Mouse (Mus musculus) layer of hippocampus, postnatal 10 days (tissue): ENCODE measurements around the gene Slc16a10. TPM values are rescaled to one million over a fixed set of nuclear protein-coding genes. Genes with fewer than 3 reads are reported as not detected.
"Not testable (repeated sequence)": the region's sequence is repeated elsewhere in the genome, so short reads cannot be mapped to it uniquely, and the experiment has no call there.

Source experiments
- DNase-seq, 2 experiments: peaks; one replicate each; pipeline ENCODE4 v3.0.0; 2021; ENCODE audit warnings: low spot score in 2 of 2
- total RNA-seq, 2 experiments: library from RNA; stranded (reverse); gene quantifications; 2 replicates each; pipeline ENCODE4 v1.2.3; 2021

Slc16a10 gene
- total RNA-seq, 2 experiments from 2014 or later, result 2.1 to 2.2 TPM

DNA sequence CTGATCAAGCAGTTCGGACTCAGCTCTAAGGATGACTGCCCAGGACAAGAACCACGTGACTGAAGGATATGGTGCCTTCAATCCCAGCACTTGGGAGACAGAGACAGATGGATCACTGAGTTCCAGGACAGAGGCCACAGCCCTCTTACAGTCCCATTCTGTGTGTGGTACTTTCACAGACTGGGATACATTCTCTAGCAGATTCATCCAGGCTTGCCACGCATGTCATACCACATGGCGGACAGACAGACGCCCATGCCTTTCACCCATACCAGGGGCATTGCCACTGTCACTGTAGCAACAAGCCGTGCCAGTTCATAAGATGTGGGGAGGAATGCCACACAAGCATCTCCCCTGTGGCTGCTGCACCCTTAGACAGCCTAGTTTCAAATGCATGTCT, 111.3 kb downstream of the Slc16a10 start:
- DNase-seq, result no peak

DNA sequence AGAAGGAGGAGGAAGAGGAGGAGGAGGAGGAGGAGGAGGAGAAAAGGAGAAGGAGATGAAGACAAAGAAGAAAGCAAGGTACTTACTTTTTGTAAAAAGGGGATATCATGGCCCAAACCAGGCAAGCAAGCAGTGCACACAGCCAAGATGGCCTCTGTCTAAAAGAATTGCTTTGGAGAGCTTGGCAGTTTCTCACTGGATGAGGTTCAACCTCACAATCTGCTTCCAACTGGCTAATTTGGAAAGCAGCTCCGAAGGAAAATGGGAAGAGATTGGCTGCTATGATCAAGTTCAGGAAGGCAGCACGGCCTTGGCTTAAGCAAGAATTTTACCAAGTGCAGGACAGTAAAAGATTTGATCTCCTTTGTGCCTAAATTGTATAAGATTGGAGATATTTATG, 112.4 kb downstream of the Slc16a10 start:
- no peak for DNase-seq

DNA sequence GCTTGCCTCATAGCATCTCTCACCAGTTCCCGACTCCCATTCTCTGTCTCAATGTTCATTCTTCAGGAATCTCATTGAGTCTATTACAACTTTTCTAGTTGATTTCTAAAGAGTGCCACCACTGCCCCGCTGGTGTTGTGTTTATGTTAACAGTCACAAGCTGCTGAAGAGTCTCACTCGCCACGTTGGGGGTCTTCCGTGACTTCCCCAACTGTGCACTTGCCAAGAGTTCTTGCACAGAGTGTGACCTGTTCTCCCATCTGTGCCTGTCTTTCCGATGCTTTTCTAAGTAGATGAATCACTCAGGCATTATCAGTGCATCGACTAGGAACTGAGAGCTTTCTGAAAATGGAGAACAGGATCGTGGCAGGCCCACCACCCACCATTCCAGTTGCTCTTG, 114.0 kb downstream of the Slc16a10 start:
- no peak for DNase-seq

DNA sequence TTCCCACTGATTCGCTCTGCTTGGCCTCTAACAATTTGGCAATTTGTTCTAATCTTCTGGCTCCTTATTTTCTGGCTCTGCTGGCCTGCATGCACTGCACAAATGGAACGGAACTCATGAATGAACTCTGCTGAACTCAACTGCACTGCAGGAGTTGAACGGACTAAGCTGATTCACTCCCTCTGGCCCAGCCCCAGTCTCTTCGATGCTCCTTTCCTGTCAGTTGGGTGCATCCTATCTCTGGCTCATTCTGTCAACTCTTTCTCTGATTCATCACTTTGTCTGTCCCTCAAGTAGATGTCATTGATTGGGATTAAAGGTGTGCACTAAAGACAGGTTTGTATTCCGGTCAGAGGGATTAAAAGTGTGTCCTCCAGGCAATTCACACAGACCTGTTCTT, 115.5 kb downstream of the Slc16a10 start:
- no peak for DNase-seq

DNA sequence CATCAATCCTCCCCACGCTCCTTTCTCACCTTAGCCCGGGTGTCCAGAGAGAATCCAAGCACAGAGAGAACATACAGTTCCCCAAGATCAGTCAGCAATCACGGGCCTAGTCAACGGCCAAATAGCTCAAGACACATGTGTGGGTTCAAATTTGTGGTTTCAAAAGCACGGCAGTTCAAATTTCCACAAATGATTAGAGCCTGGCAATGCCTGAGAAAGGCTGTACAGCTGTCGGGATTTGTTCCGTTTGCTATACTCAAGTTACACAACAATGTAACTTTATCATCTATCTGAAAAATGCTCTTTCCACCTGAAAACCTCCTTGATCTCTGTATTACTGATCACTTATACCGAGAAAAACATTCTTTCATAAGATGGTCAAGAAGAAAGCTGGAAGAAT, 116.5 kb downstream of the Slc16a10 start:
- DNase-seq, result no peak

DNA sequence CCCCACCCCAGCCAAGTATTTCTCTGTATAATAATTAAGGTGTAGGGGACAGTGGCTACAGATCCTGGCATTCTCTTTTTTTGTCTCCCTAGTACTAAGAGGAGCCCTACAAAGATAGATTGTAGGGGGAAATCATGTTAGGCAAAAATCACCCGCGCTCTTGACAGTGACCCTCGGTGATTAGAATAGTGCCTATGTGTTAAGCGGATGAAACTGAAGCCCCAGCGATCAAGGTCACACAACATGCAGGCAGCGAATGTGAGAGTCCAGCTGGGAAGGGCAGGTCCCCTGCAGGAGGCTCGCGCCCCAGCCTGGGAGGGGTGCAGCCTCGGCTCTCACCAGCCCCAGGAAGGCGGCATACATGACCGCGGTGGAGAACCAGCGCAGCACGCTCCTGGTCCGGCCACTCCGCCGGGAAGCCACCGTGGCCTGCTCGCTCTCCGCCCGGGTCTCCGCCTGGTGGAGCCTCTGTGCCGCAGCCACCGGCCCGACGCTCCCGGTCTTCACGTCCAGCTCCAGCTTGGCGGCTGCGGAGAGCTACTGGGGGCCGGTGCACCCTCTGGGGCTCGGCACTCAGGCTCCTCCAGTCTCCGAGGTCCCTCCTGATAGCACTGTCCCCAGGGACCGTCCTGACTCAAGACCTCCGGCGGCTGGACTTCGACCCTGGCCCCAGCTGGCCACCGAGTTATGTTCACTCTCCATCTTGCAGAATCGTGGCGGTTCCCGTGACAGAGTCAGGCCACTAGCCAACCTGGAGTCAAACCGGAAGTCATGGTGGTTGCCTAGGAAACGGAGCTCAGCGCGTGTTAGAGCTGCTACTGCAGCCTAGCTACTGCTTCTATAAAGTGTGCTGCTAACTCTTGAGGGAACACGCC, 117.3 kb downstream of the Slc16a10 start, which contains the start of gene Mfsd4b1:
Gene Mfsd4b1 (minus strand): TSS at position 715 of the 875 bp plus-strand sequence.
- DNase-seq, result peak; percentile 86 to 87

DNA sequence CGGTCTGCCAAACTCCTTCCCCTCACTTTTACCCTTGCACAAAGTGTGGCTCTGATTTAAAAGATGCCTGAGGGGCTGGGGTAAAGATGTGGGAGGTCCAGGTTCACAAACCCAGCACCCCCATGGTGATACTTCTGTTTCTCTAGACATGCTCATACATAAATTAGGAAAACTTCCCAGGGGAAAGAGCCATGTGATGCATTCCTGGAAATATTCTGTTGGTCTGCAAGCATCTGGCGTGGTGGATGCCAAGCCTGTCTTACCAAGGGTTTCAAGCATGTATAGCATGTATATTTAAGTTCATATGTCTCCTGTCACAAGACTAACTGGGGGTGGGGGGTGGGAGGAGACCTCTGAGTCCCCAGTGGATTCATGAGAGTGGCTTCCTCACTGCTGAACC, 121.7 kb downstream of the Slc16a10 start:
- no peak for DNase-seq

DNA sequence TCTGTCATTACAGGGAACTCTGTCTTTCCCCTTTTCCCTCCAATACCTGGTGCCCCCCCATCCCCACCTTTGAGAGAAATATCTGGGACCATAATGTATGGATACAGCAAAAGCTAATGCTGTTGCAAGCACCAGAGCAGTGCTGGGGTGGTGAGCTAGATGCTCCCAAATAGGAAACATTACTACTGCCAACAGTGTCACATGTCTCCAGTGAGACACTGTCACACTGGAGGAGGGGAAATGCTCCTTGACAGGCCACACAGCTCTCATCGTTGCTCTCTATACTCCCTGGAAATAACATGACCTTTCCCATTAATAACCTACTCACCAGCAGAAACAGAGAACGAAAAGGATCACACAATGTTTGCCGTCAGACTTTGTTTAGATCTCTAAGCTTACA, 122.6 kb downstream of the Slc16a10 start:
- DNase-seq, result no peak

DNA sequence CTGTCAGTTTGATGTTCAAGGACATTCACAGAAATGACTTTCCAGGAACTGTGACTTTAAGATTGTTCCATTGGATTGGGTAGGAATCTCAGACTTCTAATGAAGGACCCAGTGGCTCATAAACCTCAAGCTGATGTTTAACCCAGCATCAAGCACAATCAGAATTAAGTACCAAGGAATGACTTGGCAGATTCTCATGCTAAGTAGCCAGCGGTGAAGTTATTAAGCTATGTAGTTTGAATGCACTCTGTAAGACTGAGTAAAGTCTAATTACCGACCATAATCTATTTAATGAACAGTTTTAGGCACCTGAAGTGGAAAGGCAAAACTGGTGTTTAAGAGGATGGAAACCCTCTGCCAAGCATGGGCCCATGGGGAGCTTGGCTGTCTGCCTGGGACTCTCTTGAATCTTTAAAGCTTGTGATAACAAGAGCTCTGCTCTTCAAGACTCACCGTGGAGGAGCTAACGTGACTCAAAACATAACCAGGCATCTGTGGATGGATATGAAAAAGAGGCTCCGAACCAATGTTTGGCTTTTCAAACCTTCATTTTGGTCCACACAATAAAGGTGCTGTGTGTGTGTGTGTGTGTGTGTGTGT, 123.7 kb downstream of the Slc16a10 start:
- no peak for DNase-seq

DNA sequence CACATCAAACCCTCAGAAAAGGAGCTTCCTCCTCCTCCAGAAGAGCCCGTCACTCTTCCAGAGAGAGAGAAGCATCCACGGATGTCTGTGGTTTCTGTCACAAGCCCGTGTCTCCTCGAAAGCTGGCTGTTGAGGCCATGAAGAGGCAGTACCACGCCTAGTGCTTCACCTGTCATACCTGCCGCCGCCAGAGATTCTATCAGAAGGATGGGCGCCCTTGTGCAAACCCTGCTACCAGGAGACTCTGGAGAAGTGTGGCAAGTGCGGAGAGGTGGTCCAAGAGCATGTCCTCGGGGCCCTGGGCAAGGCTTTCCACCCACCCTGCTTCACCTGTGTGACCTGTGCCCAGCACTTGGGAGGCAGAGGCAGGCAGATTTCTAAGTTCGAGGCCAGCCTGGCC, 132.5 kb downstream of the Slc16a10 start:
- no peak for DNase-seq

DNA sequence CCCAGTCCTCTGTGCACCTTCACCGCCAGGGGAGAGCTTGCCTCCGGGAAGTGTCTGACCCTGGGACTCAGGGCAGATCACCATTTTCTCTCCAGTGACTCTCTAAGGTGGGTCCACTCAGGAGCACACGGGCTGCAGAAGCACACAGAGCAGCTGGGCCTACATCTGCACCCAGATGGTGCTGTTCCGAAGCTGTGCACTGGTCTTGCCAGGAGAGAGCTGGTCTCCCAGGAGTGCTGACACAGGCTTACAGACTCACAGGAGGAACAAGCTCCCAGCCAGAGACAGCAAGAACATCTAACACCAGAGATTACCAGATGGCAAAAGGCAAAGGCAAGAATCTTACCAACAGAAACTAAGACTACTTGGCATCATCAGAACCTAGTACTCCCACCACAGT, 133.2 kb downstream of the Slc16a10 start:
- DNase-seq, result not testable (repeated sequence)

DNA sequence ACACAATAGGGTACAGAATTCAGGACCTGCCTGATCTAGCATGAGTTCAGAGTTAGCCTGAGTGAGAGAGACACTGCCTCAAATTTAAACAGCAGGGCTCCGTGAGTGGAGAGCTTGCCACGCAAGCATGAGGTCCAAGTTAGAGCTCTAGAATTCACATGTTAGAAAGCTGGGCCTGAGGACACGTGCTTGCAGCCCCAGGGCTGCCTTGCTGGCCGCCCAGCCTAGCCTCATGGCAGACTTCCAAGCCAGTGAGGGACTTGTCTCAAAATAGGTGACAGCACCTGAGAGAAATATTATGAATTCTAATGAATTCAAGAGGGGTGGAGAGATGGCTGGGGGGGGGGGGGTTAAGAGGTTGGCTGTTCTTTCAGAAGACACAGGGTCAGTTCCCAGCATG, 134.1 kb downstream of the Slc16a10 start:
- no peak for DNase-seq

DNA sequence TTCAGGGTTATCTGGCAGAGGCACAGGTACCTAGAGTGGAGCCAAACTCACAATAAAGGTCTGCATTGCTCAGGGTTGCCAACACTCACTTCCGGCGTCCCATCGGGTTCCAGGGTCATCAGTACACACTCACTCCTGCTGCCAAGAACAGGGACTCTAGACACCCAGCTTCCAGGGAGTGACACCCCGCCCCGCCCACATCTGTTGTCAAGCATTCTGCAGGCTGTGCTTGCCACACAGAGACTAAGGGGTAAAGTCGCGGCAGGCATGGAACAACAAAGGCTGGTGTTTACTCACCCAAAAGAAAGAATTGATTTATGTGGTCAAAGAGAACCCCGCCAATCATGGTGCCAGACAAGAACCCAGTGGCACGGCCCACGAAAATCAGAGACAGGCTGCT, 135.1 kb downstream of the Slc16a10 start:
- DNase-seq, result no peak

DNA sequence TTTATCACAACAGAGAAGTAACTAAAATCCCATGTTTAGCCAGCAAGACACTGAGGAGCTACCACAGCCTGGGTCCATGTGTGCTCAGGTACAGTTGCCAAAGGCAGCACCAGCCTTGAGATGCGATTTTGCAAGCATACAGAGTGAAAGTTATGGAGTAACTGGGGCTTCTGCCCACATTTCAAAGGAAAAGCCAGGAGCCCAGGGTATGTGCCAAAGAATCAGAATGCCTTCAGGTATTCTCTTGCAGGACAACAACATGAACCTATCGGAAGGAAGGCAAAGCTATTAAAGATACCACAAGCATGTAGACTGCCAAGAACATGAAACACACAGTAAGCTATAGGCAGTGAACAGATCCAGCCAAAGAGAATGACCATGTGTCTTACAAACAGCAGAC, 141.3 kb downstream of the Slc16a10 start:
- no peak for DNase-seq

DNA sequence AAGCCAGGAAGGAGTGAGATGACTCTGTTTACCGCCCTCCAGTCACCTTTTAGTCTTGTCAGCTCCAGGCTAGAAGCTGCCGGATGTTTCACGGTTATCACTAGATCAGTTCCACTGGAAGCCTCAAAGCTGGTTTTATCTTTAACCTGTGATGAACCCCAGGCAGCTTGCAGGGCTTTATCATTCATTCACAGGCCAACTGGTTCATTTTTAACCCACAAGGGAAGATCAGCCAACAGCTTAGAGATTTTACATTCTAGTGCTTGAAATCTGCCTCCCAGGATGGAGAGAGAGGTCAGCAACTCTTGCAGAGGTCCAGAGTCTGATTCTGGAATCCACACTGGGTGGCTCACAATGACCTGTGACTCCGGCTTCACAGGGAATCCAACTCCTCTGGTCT, 150.9 kb downstream of the Slc16a10 start:
- DNase-seq, result no peak

DNA sequence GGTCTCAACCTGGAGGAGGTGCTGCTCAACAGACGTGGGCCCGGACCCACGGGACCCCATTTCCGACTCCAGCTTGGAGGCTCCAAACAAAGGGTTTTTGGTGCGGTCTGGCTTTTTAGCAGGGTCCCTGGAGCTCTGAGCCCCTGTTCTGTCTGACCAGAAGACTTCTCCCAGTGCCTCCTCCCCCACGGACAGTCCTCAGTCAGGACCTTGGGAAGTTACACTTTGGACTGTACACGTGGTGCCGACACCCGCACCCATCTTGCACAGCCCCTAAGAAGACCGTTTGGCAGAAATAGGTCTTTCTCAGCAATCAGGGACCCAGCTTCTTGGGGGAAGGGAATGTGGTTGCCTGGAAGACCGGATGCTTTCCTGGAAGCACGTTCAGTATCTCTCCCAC, 155.6 kb downstream of the Slc16a10 start, which contains the start of gene Mfsd4b5:
Gene Mfsd4b5 (minus strand): TSS at position 181 of the 400 bp plus-strand sequence.
- no peak for DNase-seq

Other genes starting within 250 kb of the Slc16a10 start
- gene Mfsd4b4, start 243.0 kb downstream of the Slc16a10 start, total RNA-seq, result 1 to 10 TPM; 6.9 to 7.8 TPM
- gene Mfsd4b2, start 215.3 kb downstream of the Slc16a10 start, total RNA-seq, result under 1 TPM in 1 of 2 experiments, not detected in 1; 0.29 TPM
- gene Mfsd4b3, start 182.1 kb downstream of the Slc16a10 start, total RNA-seq, result under 1 TPM in 1 of 2 experiments, not detected in 1; 0.30 TPM
- under 1 TPM; 0.36 to 0.62 TPM for gene Mfsd4b5, start 155.6 kb downstream of the Slc16a10 start, total RNA-seq
- gene Mfsd4b1, start 117.0 kb downstream of the Slc16a10 start, total RNA-seq, result 1 to 10 TPM in 1 of 2 experiments, under 1 TPM in 1; 0.29 to 1.2 TPM
- 10 to 100 TPM; 28.1 to 35.3 TPM for gene Rpf2, start 104.8 kb upstream of the Slc16a10 start, total RNA-seq
- 10 to 100 TPM; 29.2 to 33.8 TPM for gene Gtf3c6, start 115.8 kb upstream of the Slc16a10 start, total RNA-seq
- 10 to 100 TPM; 43.2 to 48.9 TPM for gene Amd1, start 159.9 kb upstream of the Slc16a10 start, total RNA-seq
- 10 to 100 TPM; 24.7 to 27.4 TPM for gene Cdk19, start 197.3 kb upstream of the Slc16a10 start, total RNA-seq